In genomic region chr4:156059713-156060112, GRCm38 (mm10) we compare ENCODE assay signal across 12 mouse cellular contexts. TPM values are rescaled to one million over a fixed set of nuclear protein-coding genes. Genes with fewer than 3 reads are reported as not detected.
DNase-seq lines count a peak whose midpoint lies in the region; ATAC-seq and TF ChIP-seq lines count a peak whose summit lies in the region.
"Had no signal": no experiment of that assay in that cellular context is flagged by ENCODE, and none has a peak within 500 bp of the region (broad histone marks: within the 10 kb centered on the region; RNA-seq: fewer than 3 reads in every experiment).

No protein-coding gene starts in this region.

- peak; percentile 98 for ATAC-seq in intestine, embryonic 14.5 days (replicated peaks; ENCODE audit: low FRiP score, low TSS enrichment, low read depth)
- ATAC-seq in limb, embryonic 14.5 days (ENCODE audit: low FRiP score, low read depth) = peak; percentile 65; the same call in 1 of the 2 replicates
- peak; percentile 97 for ATAC-seq in stomach, embryonic 14.5 days (ENCODE audit: insufficient number of reproducible peaks, insufficient read depth, low FRiP score, low read depth)
- ATAC-seq in neural tube, embryonic 15.5 days (ENCODE audit: low FRiP score) = no peak
- ATAC-seq: forebrain, embryonic 14.5 days had no signal

- no peaks in the 10 kb centered on the region for H3K36me3 ChIP-seq in heart, embryonic 10.5 days
- no peaks in the 10 kb centered on the region for H3K36me3 ChIP-seq in heart, adult 2 months (ENCODE audit: control insufficient read depth, insufficient read depth, low read length)
- H3K36me3 ChIP-seq in intestine, embryonic 14.5 days (ENCODE audit: control insufficient read depth, insufficient read depth, low read length) = no peaks in the 10 kb centered on the region
- no peaks in the 10 kb centered on the region for H3K36me3 ChIP-seq in limb, embryonic 14.5 days (ENCODE audit: control insufficient read depth, insufficient read depth, low read length)
- H3K36me3 ChIP-seq in stomach, embryonic 14.5 days (ENCODE audit: control insufficient read depth, insufficient read depth, low read length) = no peaks in the 10 kb centered on the region
- no peaks in the 10 kb centered on the region for H3K36me3 ChIP-seq in neural tube, embryonic 15.5 days
- H3K36me3 ChIP-seq: neural tube, embryonic 12.5 days had no signal

- H3K27ac ChIP-seq in heart, embryonic 10.5 days = peak overlapping the region; percentile 44; the same call in 1 of the 2 replicates
- H3K27ac ChIP-seq in heart, adult 2 months = no peak overlapping the region
- peak overlapping the region; percentile 85 for H3K27ac ChIP-seq in intestine, embryonic 14.5 days (ENCODE audit: low read depth)
- H3K27ac ChIP-seq in limb, embryonic 14.5 days (replicated peaks; ENCODE audit: low read depth, low read length) = no peak overlapping the region
- H3K27ac ChIP-seq in stomach, embryonic 14.5 days (ENCODE audit: low read length) = peak overlapping the region; percentile 96
- no peak overlapping the region for H3K27ac ChIP-seq in neural tube, embryonic 15.5 days (replicated peaks)
- H3K27ac ChIP-seq: neural tube, embryonic 12.5 days had no signal

- no peak for TF ChIP-seq CTCF in heart, adult 2 months (IDR thresholded peaks at IDR 0.05)

- DNase-seq in heart, embryonic 10.5 days (ENCODE audit: low spot score) = no peak
- DNase-seq in heart, adult 2 months = no peak
- DNase-seq in intestine, embryonic 14.5 days (ENCODE audit: low spot score) = peak; percentile 82
- peak; percentile 70 for DNase-seq in limb, embryonic 14.5 days (ENCODE audit: low spot score)
- no peak for DNase-seq in thymus, adult 18-20 months
- DNase-seq in cerebellum, adult 18-20 months = no peak
- DNase-seq: adrenal gland, postnatal 25 days had no signal

- H3K27me3 ChIP-seq in heart, embryonic 10.5 days (ENCODE audit: insufficient read depth, poor library complexity, severe bottlenecking) = peaks cover 33% of the 10 kb centered on the region
- H3K27me3 ChIP-seq in heart, adult 2 months (ENCODE audit: control insufficient read depth, insufficient read depth, low read length) = no peaks in the 10 kb centered on the region
- H3K27me3 ChIP-seq in intestine, embryonic 14.5 days (replicated peaks; ENCODE audit: control insufficient read depth, insufficient read depth, low read length) = no peaks in the 10 kb centered on the region
- no peaks in the 10 kb centered on the region for H3K27me3 ChIP-seq in limb, embryonic 14.5 days (ENCODE audit: control insufficient read depth, insufficient read depth, low read length)
- no peaks in the 10 kb centered on the region for H3K27me3 ChIP-seq in stomach, embryonic 14.5 days (ENCODE audit: control insufficient read depth, insufficient read depth, low read length)
- H3K27me3 ChIP-seq in neural tube, embryonic 15.5 days (replicated peaks) = no peaks in the 10 kb centered on the region

- no peaks in the 10 kb centered on the region for H3K79me2 ChIP-seq in heart, adult 2 months (replicated peaks; ENCODE audit: control insufficient read depth, insufficient read depth, low read length)

- H3K4me1 ChIP-seq in heart, embryonic 10.5 days = peaks cover 5% of the 10 kb centered on the region; the same call in 1 of the 2 replicates
- H3K4me1 ChIP-seq in heart, adult 2 months (ENCODE audit: control insufficient read depth, insufficient read depth, low read length) = no peaks in the 10 kb centered on the region
- no peaks in the 10 kb centered on the region for H3K4me1 ChIP-seq in intestine, embryonic 14.5 days (replicated peaks; ENCODE audit: control insufficient read depth, insufficient read depth, low read length)
- no peaks in the 10 kb centered on the region for H3K4me1 ChIP-seq in limb, embryonic 14.5 days (ENCODE audit: control insufficient read depth, insufficient read depth, low read length)
- H3K4me1 ChIP-seq in stomach, embryonic 14.5 days (ENCODE audit: control insufficient read depth, insufficient read depth, low read length) = no peaks in the 10 kb centered on the region
- H3K4me1 ChIP-seq in neural tube, embryonic 15.5 days = 0 out of 2 replicates have a peak, but pooled peaks cover 5% of the 10 kb centered on the region

- no peak for TF ChIP-seq POLR2A in heart, adult 2 months (IDR thresholded peaks at IDR 0.05; ENCODE audit: insufficient read depth, low read depth, low read length)
- TF ChIP-seq POLR2A in limb, embryonic 14.5 days (IDR thresholded peaks at IDR 0.05; ENCODE audit: borderline replicate concordance, extremely low read depth, insufficient read depth, insufficient read length) = no peak

- WGBS in heart, embryonic 10.5 days = 27% methylated on average over 10 of the region's 10 CpGs
- 54% methylated on average over 10 of the region's 10 CpGs for WGBS in heart, adult 2 months
- WGBS in intestine, embryonic 14.5 days = 22% methylated on average over 10 of the region's 10 CpGs
- 16% methylated on average over 8 of the region's 10 CpGs for WGBS in limb, embryonic 14.5 days
- 25% methylated on average over 10 of the region's 10 CpGs for WGBS in stomach, embryonic 14.5 days
- 28% methylated on average over 10 of the region's 10 CpGs for WGBS in neural tube, embryonic 15.5 days

- TF ChIP-seq EP300 in heart, adult 2 months (IDR thresholded peaks at IDR 0.05; ENCODE audit: insufficient read depth, low read depth, low read length) = no peak

- intact Hi-C loops in heart, adult 2 months (cut with DNase I) = no loop called here

- peak overlapping the region; percentile 17; the same call in 1 of the 2 replicates for H3K4me3 ChIP-seq in heart, embryonic 10.5 days
- no peak overlapping the region for H3K4me3 ChIP-seq in heart, adult 2 months
- H3K4me3 ChIP-seq in intestine, embryonic 14.5 days (ENCODE audit: low read depth, low read length) = peak overlapping the region; percentile 36
- no peak overlapping the region for H3K4me3 ChIP-seq in limb, embryonic 14.5 days (replicated peaks; ENCODE audit: low read length)
- peak overlapping the region; percentile 37 for H3K4me3 ChIP-seq in stomach, embryonic 14.5 days (ENCODE audit: low read depth, low read length)
- no peak overlapping the region for H3K4me3 ChIP-seq in neural tube, embryonic 15.5 days (replicated peaks)
- H3K4me3 ChIP-seq: neural tube, embryonic 12.5 days had no signal

- H3K9ac ChIP-seq in heart, adult 2 months (ENCODE audit: low read depth, low read length) = no peak overlapping the region
- peak overlapping the region; percentile 50 for H3K9ac ChIP-seq in intestine, embryonic 14.5 days (ENCODE audit: low read length)
- no peak overlapping the region for H3K9ac ChIP-seq in limb, embryonic 14.5 days (ENCODE audit: low read depth, low read length, severe bottlenecking)
- peak overlapping the region; percentile 60 for H3K9ac ChIP-seq in stomach, embryonic 14.5 days (replicated peaks; ENCODE audit: low read depth, low read length)
- H3K9ac ChIP-seq in neural tube, embryonic 15.5 days (replicated peaks) = no peak overlapping the region
- H3K9ac ChIP-seq: neural tube, embryonic 12.5 days had no signal

- H3K4me2 ChIP-seq in intestine, embryonic 14.5 days (ENCODE audit: low read length) = peak overlapping the region; percentile 22; the same call in 1 of the 2 replicates
- H3K4me2 ChIP-seq in limb, embryonic 14.5 days (replicated peaks; ENCODE audit: low read depth, low read length, severe bottlenecking) = no peak overlapping the region
- peak overlapping the region; percentile 26; the same call in 1 of the 2 replicates for H3K4me2 ChIP-seq in stomach, embryonic 14.5 days (replicated peaks; ENCODE audit: low read depth, low read length)
- H3K4me2 ChIP-seq in neural tube, embryonic 15.5 days = no peak overlapping the region
- H3K4me2 ChIP-seq: neural tube, embryonic 12.5 days had no signal

- no peaks in the 10 kb centered on the region for H3K9me3 ChIP-seq in heart, embryonic 10.5 days
- no peaks in the 10 kb centered on the region for H3K9me3 ChIP-seq in intestine, embryonic 14.5 days (ENCODE audit: control insufficient read depth, low read length)
- no peaks in the 10 kb centered on the region for H3K9me3 ChIP-seq in limb, embryonic 14.5 days (ENCODE audit: control insufficient read depth, low read length)
- no peaks in the 10 kb centered on the region for H3K9me3 ChIP-seq in stomach, embryonic 14.5 days (ENCODE audit: control insufficient read depth, low read depth, low read length)
- no peaks in the 10 kb centered on the region for H3K9me3 ChIP-seq in neural tube, embryonic 15.5 days (replicated peaks)
- H3K9me3 ChIP-seq: neural tube, embryonic 12.5 days had no signal

RNA-seq across cellular contexts. Expression of gene Ttll10, which starts 0.5 kb away (rescaled TPM):
- polyA plus RNA-seq in heart, embryonic 10.5 days (2016; fragmentation: Nextera tagmentation; extraction: Ambion mirVana) = 0.19 and 0.38 TPM in 2 replicates
- not detected for total RNA-seq in heart, adult 2 months (2021)
- polyA plus RNA-seq in heart, adult 2 months (2012; rRNA removed) = 0.32 and 1.1 TPM in 2 replicates
- polyA plus RNA-seq in intestine, embryonic 14.5 days (2014; fragmentation: Nextera tagmentation; extraction: Ambion mirVana) = 2.7 and 3.5 TPM in 2 replicates
- 4.0 and 4.2 TPM in 2 replicates for polyA plus RNA-seq in limb, embryonic 14.5 days (2012; rRNA removed)
- 2.4 and 2.6 TPM in 2 replicates for polyA plus RNA-seq in limb, embryonic 14.5 days (2014; fragmentation: Nextera tagmentation; extraction: Ambion mirVana)
- 6.0 and 6.2 TPM in 2 replicates for polyA plus RNA-seq in stomach, embryonic 14.5 days (2014; fragmentation: Nextera tagmentation; extraction: Ambion mirVana)
- polyA plus RNA-seq in neural tube, embryonic 15.5 days (2015; fragmentation: Nextera tagmentation; extraction: Ambion mirVana) = 0.64 TPM in 1 of 2 replicates, not detected in the other
- total RNA-seq: left cerebral cortex, adult 18-20 months had no signal
- polyA plus RNA-seq: forebrain, embryonic 14.5 days had no signal

RNA-seq across cellular contexts. Expression of gene Tnfrsf18, which starts 33.7 kb away (rescaled TPM):
- 1.4 and 1.7 TPM in 2 replicates for polyA plus RNA-seq in heart, embryonic 10.5 days (2016; fragmentation: Nextera tagmentation; extraction: Ambion mirVana)
- under 1 TPM in 1 of 2 experiments, not detected in 1; 0.31 TPM for total RNA-seq in heart, adult 2 months (2021)
- 0.80 and 0.82 TPM in 2 replicates for polyA plus RNA-seq in heart, adult 2 months (2012; rRNA removed)
- polyA plus RNA-seq in intestine, embryonic 14.5 days (2014; fragmentation: Nextera tagmentation; extraction: Ambion mirVana) = 1.6 and 2.0 TPM in 2 replicates
- 1.9 TPM in 2 replicates for polyA plus RNA-seq in limb, embryonic 14.5 days (2012; rRNA removed)
- 3.7 and 4.7 TPM in 2 replicates for polyA plus RNA-seq in limb, embryonic 14.5 days (2014; fragmentation: Nextera tagmentation; extraction: Ambion mirVana)
- 2.7 and 3.2 TPM in 2 replicates for polyA plus RNA-seq in stomach, embryonic 14.5 days (2014; fragmentation: Nextera tagmentation; extraction: Ambion mirVana)
- 1.8 and 3.3 TPM in 2 replicates for polyA plus RNA-seq in neural tube, embryonic 15.5 days (2015; fragmentation: Nextera tagmentation; extraction: Ambion mirVana)
- total RNA-seq: adrenal gland, postnatal 25 days; left cerebral cortex, adult 18-20 months had no signal

RNA-seq across cellular contexts. Expression of gene Tnfrsf4, which starts 46.1 kb away (rescaled TPM):
- 0.28 and 1.0 TPM in 2 replicates for polyA plus RNA-seq in heart, embryonic 10.5 days (2016; fragmentation: Nextera tagmentation; extraction: Ambion mirVana)
- total RNA-seq in heart, adult 2 months (2021) = not detected
- polyA plus RNA-seq in heart, adult 2 months (2012; rRNA removed) = 1.1 and 1.4 TPM in 2 replicates
- polyA plus RNA-seq in intestine, embryonic 14.5 days (2014; fragmentation: Nextera tagmentation; extraction: Ambion mirVana) = 0.50 and 0.56 TPM in 2 replicates
- 4.8 and 5.8 TPM in 2 replicates for polyA plus RNA-seq in limb, embryonic 14.5 days (2012; rRNA removed)
- polyA plus RNA-seq in limb, embryonic 14.5 days (2014; fragmentation: Nextera tagmentation; extraction: Ambion mirVana) = 0.58 and 0.65 TPM in 2 replicates
- polyA plus RNA-seq in stomach, embryonic 14.5 days (2014; fragmentation: Nextera tagmentation; extraction: Ambion mirVana) = 0.34 and 0.41 TPM in 2 replicates
- 0.19 and 0.89 TPM in 2 replicates for polyA plus RNA-seq in neural tube, embryonic 15.5 days (2015; fragmentation: Nextera tagmentation; extraction: Ambion mirVana)

RNA-seq across cellular contexts. Expression of gene 9430015G10Rik, which starts 50.1 kb away (rescaled TPM):
- polyA plus RNA-seq in heart, embryonic 10.5 days (2016; fragmentation: Nextera tagmentation; extraction: Ambion mirVana) = 32.2 and 45.6 TPM in 2 replicates
- 1 to 10 TPM; 1.7 to 3.5 TPM for total RNA-seq in heart, adult 2 months (2021)
- polyA plus RNA-seq in heart, adult 2 months (2012; rRNA removed) = 5.9 and 7.5 TPM in 2 replicates
- polyA plus RNA-seq in intestine, embryonic 14.5 days (2014; fragmentation: Nextera tagmentation; extraction: Ambion mirVana) = 34.5 and 38.8 TPM in 2 replicates
- 74.5 and 92.4 TPM in 2 replicates for polyA plus RNA-seq in limb, embryonic 14.5 days (2012; rRNA removed)
- polyA plus RNA-seq in limb, embryonic 14.5 days (2014; fragmentation: Nextera tagmentation; extraction: Ambion mirVana) = 34.4 and 38.3 TPM in 2 replicates
- polyA plus RNA-seq in stomach, embryonic 14.5 days (2014; fragmentation: Nextera tagmentation; extraction: Ambion mirVana) = 35.9 and 38.4 TPM in 2 replicates
- polyA plus RNA-seq in neural tube, embryonic 15.5 days (2015; fragmentation: Nextera tagmentation; extraction: Ambion mirVana) = 23.5 and 27.3 TPM in 2 replicates

Comparison
In these comparisons a context has a peak if more than half of its experiments do, and no peak if none do; other contexts are left out.
1. H3K27ac ChIP-seq: peak in heart, embryonic 10.5 days (single experiment), intestine, embryonic 14.5 days (single experiment) and stomach, embryonic 14.5 days (single experiment); none in heart, adult 2 months (single experiment), limb, embryonic 14.5 days (single experiment) and neural tube, embryonic 15.5 days (single experiment).
2. H3K4me3 ChIP-seq: peak in heart, embryonic 10.5 days (single experiment), intestine, embryonic 14.5 days (single experiment) and stomach, embryonic 14.5 days (single experiment); none in heart, adult 2 months (single experiment), limb, embryonic 14.5 days (single experiment) and neural tube, embryonic 15.5 days (single experiment).
3. DNase-seq: peak in intestine, embryonic 14.5 days (single experiment) and limb, embryonic 14.5 days (single experiment); none in heart, embryonic 10.5 days (single experiment), heart, adult 2 months (0 of 2), thymus, adult 18-20 months (0 of 2) and cerebellum, adult 18-20 months (0 of 2).
4. H3K9ac ChIP-seq: peak in intestine, embryonic 14.5 days (single experiment) and stomach, embryonic 14.5 days (single experiment); none in heart, adult 2 months (single experiment), limb, embryonic 14.5 days (single experiment) and neural tube, embryonic 15.5 days (single experiment).
5. H3K4me2 ChIP-seq: peak in intestine, embryonic 14.5 days (single experiment) and stomach, embryonic 14.5 days (single experiment); none in limb, embryonic 14.5 days (single experiment) and neural tube, embryonic 15.5 days (single experiment).